Mouse (Mus musculus): ENCODE data around the gene B4galt4.
"Not testable (repeated sequence)": the region's sequence is repeated elsewhere in the genome, so short reads cannot be mapped to it uniquely, and the experiment has no call there.

GRCm38 (mm10) chr16:38714259-38714526 is 27.9 kb upstream of the B4galt4 start:
- not testable (repeated sequence) for TF ChIP-seq CTCF (IDR thresholded peaks at IDR 0.05; ENCODE audit: insufficient read depth, low read length); POLR2A (IDR thresholded peaks at IDR 0.05; ENCODE audit: borderline replicate concordance, extremely low read depth, low read depth, low read length)
